Mouse (Mus musculus): ENCODE results near the gene Sh2d2a. TPM values are rescaled to one million over a fixed set of nuclear protein-coding genes. Genes with fewer than 3 reads are reported as not detected.
A peak's percentile ranks its signal among the peaks of the same experiment; 100 is the strongest.

Sh2d2a gene
- 0.04 and 0.09 TPM in 2 replicates for polyA plus RNA-seq (2012; rRNA removed)
- polyA plus RNA-seq (2014; fragmentation: Nextera tagmentation; extraction: Ambion mirVana), result 0.10 and 0.13 TPM in 2 replicates

GRCm38 (mm10) chr3:87846650-87847110 is at the start of gene Sh2d2a:
Gene Sh2d2a, plus strand, starts transcription at chr3:87846755.
- H3K4me3 ChIP-seq (ENCODE audit: insufficient read depth in 1 of 2, low read depth in 2 of 2, low read length in 2 of 2), result no peak within 1 kb of the TSS
- ATAC-seq (ENCODE audit: insufficient read depth) (no peak), DNase-seq (ENCODE audit: low read depth in 3 of 3, low spot score in 3 of 3) (no peak)
- no peak within 1 kb of the TSS for H3K9ac ChIP-seq (replicated peaks)
- no peaks in the 10 kb centered on the region for H3K36me3 ChIP-seq (replicated peaks; ENCODE audit: control insufficient read depth, insufficient read depth, low read depth)
- H3K27me3 ChIP-seq (ENCODE audit: control insufficient read depth, insufficient read depth, low read length), result no peaks in the 10 kb centered on the region
- H3K9me3 ChIP-seq (ENCODE audit: control insufficient read depth, low read length), result no peaks in the 10 kb centered on the region
- no peak within 1 kb of the TSS for H3K4me2 ChIP-seq (ENCODE audit: low read depth)
- 0 out of 4 replicates have a peak, but pooled peaks cover 0 to 5% of the 10 kb centered on the region in 2 experiments for H3K4me1 ChIP-seq (replicated peaks; ENCODE audit: control insufficient read depth in 2 of 2, insufficient read depth in 2 of 2, low read length in 1 of 2)
- no peak within 1 kb of the TSS for H3K27ac ChIP-seq
- WGBS (ENCODE audit: insufficient replicate concordance), result 34% methylated on average over 7 of the region's 7 CpGs
- TF ChIP-seq EP300 (IDR thresholded peaks at IDR 0.05; ENCODE audit: low read depth), result no peak
- TF ChIP-seq CTCF (IDR thresholded peaks at IDR 0.05; ENCODE audit: low read depth), result no peak

GRCm38 (mm10) chr3:87801681-87802080 is 44.9 kb upstream of the Sh2d2a start:
- no peak overlapping the region for H3K9ac ChIP-seq (replicated peaks)
- no peak for DNase-seq (ENCODE audit: low read depth in 3 of 3, low spot score in 3 of 3)
- no peak for ATAC-seq (ENCODE audit: insufficient read depth)
- no peak overlapping the region for H3K4me3 ChIP-seq (ENCODE audit: insufficient read depth in 1 of 2, low read depth in 2 of 2, low read length in 2 of 2)
- no peaks in the 10 kb centered on the region for H3K4me1 ChIP-seq (replicated peaks; ENCODE audit: control insufficient read depth in 2 of 2, insufficient read depth in 2 of 2, low read length in 1 of 2)
- WGBS (ENCODE audit: insufficient replicate concordance), result 42% methylated on average over 5 of the region's 5 CpGs
- no peak overlapping the region for H3K27ac ChIP-seq
- H3K36me3 ChIP-seq (replicated peaks; ENCODE audit: control insufficient read depth, insufficient read depth, low read depth), result no peaks in the 10 kb centered on the region
- no peak overlapping the region for H3K4me2 ChIP-seq (ENCODE audit: low read depth)
- TF ChIP-seq EP300 (IDR thresholded peaks at IDR 0.05; ENCODE audit: low read depth) (no peak), CTCF (IDR thresholded peaks at IDR 0.05; ENCODE audit: low read depth) (no peak)
- peaks cover 32% of the 10 kb centered on the region for H3K27me3 ChIP-seq (ENCODE audit: control insufficient read depth, insufficient read depth, low read length)
- H3K9me3 ChIP-seq (ENCODE audit: control insufficient read depth, low read length), result no peaks in the 10 kb centered on the region

- H3K4me3 ChIP-seq (ENCODE audit: insufficient read depth in 1 of 2, low read depth in 2 of 2, low read length in 2 of 2), result peak overlapping the region in 1 of 2 experiments; percentile 10; a peak in 1 of 4 replicates
- H3K4me2 ChIP-seq (ENCODE audit: low read depth), result peak overlapping the region; percentile 40
- H3K9me3 ChIP-seq (ENCODE audit: control insufficient read depth, low read length), result no peaks in the 10 kb centered on the region
- H3K9ac ChIP-seq (replicated peaks), result no peak overlapping the region
- DNase-seq (ENCODE audit: low read depth in 3 of 3, low spot score in 3 of 3) (no peak), ATAC-seq (ENCODE audit: insufficient read depth) (no peak)
- TF ChIP-seq EP300 (IDR thresholded peaks at IDR 0.05; ENCODE audit: low read depth) (no peak), CTCF (IDR thresholded peaks at IDR 0.05; ENCODE audit: low read depth) (no peak)
- 4% methylated on average over 26 of the region's 26 CpGs for WGBS (ENCODE audit: insufficient replicate concordance)
- H3K4me1 ChIP-seq (replicated peaks; ENCODE audit: control insufficient read depth in 2 of 2, insufficient read depth in 2 of 2, low read length in 1 of 2), result no peaks in the 10 kb centered on the region
- no peaks in the 10 kb centered on the region for H3K36me3 ChIP-seq (replicated peaks; ENCODE audit: control insufficient read depth, insufficient read depth, low read depth)
- peaks cover 21% of the 10 kb centered on the region for H3K27me3 ChIP-seq (ENCODE audit: control insufficient read depth, insufficient read depth, low read length)
- H3K27ac ChIP-seq, result no peak overlapping the region
Observed at GRCm38 (mm10) chr3:87804038-87804677, 42.4 kb upstream of the Sh2d2a start.

- Histone ChIP-seq H3K4me2 (ENCODE audit: low read depth) (no peak overlapping the region), H3K36me3 (replicated peaks; ENCODE audit: control insufficient read depth, insufficient read depth, low read depth) (no peaks in the 10 kb centered on the region), H3K27me3 (ENCODE audit: control insufficient read depth, insufficient read depth, low read length) (peaks cover 21% of the 10 kb centered on the region), H3K9me3 (ENCODE audit: control insufficient read depth, low read length) (no peaks in the 10 kb centered on the region), H3K4me1 (replicated peaks; ENCODE audit: control insufficient read depth in 2 of 2, insufficient read depth in 2 of 2, low read length in 1 of 2) (no peaks in the 10 kb centered on the region), H3K9ac (replicated peaks) (no peak overlapping the region), H3K4me3 (ENCODE audit: insufficient read depth in 1 of 2, low read depth in 2 of 2, low read length in 2 of 2) (no peak overlapping the region), H3K27ac (no peak overlapping the region)
- 8% methylated on average over 28 of the region's 28 CpGs for WGBS (ENCODE audit: insufficient replicate concordance)
- DNase-seq (ENCODE audit: low read depth in 3 of 3, low spot score in 3 of 3), result no peak
- TF ChIP-seq CTCF (IDR thresholded peaks at IDR 0.05; ENCODE audit: low read depth) (no peak), EP300 (IDR thresholded peaks at IDR 0.05; ENCODE audit: low read depth) (no peak)
- no peak for ATAC-seq (ENCODE audit: insufficient read depth)
Observed at GRCm38 (mm10) chr3:87809322-87809962, 37.1 kb upstream of the Sh2d2a start.

- 54% methylated on average over 8 of the region's 8 CpGs for WGBS (ENCODE audit: insufficient replicate concordance)
- no peak overlapping the region for H3K9ac ChIP-seq (replicated peaks)
- TF ChIP-seq CTCF (IDR thresholded peaks at IDR 0.05; ENCODE audit: low read depth), result no peak
- no peak for TF ChIP-seq EP300 (IDR thresholded peaks at IDR 0.05; ENCODE audit: low read depth)
Observed at GRCm38 (mm10) chr3:87811297-87811696, 35.3 kb upstream of the Sh2d2a start.

More at GRCm38 (mm10) chr3:87811297-87811696, 35.3 kb upstream of the Sh2d2a start:
- Histone ChIP-seq H3K9me3 (ENCODE audit: control insufficient read depth, low read length) (no peaks in the 10 kb centered on the region), H3K4me1 (replicated peaks; ENCODE audit: control insufficient read depth in 2 of 2, insufficient read depth in 2 of 2, low read length in 1 of 2) (no peaks in the 10 kb centered on the region), H3K4me2 (ENCODE audit: low read depth) (no peak overlapping the region), H3K27me3 (ENCODE audit: control insufficient read depth, insufficient read depth, low read length) (peaks cover 17% of the 10 kb centered on the region), H3K4me3 (ENCODE audit: insufficient read depth in 1 of 2, low read depth in 2 of 2, low read length in 2 of 2) (no peak overlapping the region), H3K27ac (no peak overlapping the region), H3K36me3 (replicated peaks; ENCODE audit: control insufficient read depth, insufficient read depth, low read depth) (no peaks in the 10 kb centered on the region)
- DNase-seq (ENCODE audit: low read depth in 3 of 3, low spot score in 3 of 3) (no peak), ATAC-seq (ENCODE audit: insufficient read depth) (no peak)

Data from liver, embryonic 14.5 days (tissue).